Mouse (Mus musculus): ENCODE results near the gene Iqschfp.

Iqschfp gene

DNA sequence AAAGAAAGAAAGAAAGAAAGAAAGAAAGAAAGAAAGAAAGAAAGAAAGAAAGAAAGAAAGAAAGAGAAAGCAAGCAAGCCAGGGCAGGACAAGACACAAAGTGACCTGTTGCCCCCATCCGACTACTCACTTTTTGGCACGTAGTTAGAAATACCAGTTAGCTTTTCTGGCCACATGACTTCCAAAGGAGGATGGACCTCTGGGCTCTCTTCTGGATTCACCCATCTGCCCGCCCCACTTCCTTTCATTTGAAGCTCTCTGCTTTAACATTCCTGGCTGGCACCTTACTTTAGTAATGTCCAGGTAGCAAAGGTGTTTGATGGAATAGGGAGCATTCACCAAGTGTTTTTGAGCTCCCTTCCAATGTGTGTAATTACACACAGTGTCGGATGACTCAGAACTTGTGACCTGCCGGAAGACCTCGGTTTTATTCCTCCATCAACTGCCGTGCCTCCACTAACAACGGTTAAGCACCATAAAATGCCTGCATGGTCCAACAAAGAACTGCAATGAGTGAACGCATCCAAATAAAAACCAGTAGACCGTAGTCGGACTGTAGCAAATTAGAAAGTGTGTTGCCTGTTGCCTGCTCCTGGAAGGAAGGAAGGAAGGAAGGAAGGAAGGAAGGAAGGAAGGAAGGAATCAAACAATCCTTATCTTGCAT is 718.7 kb downstream of the Iqschfp start:
- peak; percentile 47 to 73 for DNase-seq

DNA sequence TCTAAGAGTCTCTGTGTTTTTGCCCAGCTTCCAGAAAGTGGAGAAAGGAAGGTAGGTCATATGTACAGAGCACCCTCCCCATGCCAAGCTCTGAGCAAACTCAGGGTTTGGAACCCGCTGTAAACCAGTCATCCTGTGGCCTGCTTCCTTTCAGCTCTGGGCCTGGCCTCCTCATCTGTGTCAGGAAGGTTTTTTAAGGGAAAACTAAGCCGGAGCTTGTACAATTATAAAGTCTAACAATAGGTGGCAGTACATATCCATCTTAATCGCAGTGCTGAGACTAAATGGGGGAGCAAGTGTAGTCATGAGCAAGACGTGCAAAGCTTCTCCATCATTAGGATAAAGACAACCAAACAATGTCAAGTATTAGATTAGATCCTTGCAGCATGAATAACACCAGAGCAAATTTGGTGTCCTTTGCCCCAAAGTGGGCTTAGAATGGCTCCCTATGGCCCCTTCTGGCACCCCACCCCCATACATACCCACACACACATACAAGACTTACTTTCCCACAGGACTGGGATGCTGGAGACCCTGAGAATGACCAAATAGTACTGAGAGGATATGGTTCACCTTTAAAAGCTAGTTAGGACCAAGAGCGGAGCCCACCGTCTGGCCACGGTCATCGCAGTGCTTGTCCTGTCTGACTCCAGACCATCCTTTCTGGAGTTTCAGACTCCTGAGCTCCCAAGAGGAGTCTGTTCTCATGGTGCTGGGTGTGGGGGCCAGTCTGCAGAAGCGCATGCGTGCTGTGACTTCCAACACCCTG is 723.2 kb downstream of the Iqschfp start:
- peak in 1 of 2 experiments; percentile 24 for DNase-seq

DNA sequence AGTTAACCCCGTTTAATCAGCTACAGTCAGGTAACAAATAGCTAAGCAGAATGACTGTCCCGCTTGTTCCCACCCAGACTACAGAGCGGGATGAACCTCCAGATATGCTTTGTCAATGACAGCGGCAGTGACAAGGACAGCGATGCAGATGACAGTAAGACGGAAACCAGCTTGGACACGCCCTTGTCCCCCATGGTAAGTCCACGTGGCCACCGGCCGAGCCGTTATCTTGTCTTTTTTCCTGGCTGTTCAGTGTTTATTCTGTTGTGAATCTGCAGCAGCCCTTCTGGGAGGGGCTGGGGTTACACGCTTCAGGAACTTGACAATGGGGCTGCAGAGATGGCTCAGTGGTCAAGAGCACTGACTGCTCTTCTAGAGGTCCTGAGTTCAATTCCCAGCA is 724.3 kb downstream of the Iqschfp start:
- no peak for DNase-seq

DNA sequence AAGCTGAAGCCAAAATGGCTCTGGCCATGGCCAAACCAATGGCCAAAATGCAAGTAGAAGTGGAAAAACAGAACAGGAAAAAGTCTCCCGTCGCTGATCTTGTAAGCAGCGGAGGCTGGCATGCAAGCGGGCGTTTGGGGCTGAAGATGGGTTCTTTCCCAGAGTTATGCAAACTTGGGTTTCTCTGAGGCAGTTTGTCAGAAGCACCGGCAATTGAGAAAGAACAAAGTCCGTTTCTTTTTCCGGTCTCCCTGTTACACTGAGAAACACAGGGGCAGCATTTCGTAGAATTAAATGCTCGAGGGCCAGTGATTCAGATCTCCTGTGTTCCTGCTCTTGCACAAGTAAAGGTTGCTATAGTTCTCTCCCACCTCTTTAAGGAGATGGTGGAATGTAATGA is 725.7 kb downstream of the Iqschfp start:
- DNase-seq: peak in 1 of 2 experiments; percentile 22

DNA sequence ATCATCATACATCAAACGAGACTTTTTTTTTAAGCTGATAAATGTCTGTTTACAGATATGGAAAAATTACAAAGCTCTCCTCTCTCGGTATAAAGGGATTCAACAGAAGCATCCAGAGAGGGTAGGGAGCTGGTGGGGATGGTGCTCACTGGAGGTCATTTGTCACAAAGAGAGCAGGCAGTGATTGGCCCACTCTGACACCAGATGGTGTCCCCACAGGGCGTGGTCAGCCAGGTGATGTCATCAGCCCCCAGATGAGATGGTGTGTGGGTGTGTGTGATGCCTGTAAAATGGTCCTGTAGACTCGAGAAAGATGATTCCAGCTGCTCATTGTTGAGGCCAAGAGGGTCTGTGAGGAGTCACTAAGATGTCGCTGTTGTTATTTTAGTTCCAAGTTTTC is 727.1 kb downstream of the Iqschfp start:
- DNase-seq: no peak

DNA sequence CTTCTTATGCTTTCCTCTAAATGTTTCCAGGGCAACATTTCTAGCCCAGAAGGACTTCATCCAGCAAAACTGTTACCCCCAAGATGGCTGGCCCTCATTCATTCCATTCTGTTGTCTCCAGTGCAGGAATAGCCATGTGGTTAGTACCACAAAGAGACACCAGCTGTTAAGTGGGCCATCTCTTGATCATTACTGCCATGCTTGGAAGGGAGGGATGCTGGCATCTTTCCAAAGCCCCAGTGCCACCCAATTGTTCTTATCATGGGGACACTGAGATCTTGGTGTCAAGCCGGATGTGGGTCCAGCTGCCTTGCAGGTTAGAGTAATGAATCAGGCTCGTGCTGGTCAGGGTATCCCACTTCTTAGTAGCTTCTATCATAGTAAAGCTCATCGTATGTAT is 729.9 kb downstream of the Iqschfp start:
- no peak for DNase-seq

DNA sequence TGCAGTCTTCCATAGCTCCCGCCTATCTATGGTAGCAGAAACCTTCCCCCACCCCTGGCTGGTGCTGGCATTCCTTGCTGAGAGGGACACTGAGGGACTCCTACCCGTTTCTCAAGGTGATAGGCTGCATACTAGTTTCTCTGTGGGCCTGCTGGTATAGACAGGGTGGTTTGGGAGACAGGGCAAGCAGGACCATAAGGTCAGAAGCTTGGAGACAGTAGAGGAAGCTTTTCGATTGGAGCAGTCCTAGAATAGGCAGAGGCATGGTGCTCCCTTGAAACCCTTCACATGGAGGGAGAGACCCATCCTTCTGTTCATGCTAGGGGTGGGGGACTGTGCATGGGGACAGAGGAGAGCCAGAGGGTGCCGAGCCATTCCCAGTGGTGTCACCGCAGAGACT is 731.0 kb downstream of the Iqschfp start:
- DNase-seq: no peak

DNA sequence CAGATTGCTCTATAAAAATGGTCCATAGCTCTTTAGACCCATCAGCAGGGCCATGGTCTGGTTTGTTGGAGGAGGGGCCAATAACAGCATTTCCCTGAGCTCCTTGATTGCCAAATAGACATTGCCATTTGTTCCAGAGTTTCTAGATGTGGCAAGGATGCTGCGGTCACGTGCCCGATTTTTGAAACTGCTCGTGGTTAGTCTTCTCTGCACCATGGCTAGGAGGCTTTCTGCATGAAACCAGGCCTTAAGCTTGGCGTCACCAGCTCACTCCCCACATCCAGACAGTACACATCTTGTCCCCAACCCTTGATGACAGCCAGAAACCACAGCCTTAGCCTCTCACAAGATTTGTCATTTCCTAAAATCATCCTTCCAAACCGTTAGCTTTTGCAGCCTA is 732.4 kb downstream of the Iqschfp start:
- no peak for DNase-seq

DNA sequence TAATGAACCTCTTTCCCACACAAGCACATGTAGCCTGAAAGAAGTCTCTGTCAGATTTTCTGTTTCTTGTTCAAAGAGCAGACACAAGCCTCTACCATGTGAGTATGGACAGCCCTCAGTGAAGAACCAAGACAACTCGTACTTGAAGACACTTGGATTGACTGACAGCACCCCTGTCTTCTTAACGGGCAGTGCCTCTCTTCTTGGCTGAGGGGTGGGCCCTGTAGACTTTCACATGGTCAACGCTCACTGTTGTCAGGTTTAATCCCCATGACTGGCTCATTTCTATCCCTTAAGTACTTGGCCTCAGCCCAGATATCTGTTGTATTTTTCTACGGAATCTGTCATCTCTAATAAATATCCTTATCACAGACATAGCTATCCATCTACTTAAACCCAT is 738.2 kb downstream of the Iqschfp start:
- no peak for DNase-seq

DNA sequence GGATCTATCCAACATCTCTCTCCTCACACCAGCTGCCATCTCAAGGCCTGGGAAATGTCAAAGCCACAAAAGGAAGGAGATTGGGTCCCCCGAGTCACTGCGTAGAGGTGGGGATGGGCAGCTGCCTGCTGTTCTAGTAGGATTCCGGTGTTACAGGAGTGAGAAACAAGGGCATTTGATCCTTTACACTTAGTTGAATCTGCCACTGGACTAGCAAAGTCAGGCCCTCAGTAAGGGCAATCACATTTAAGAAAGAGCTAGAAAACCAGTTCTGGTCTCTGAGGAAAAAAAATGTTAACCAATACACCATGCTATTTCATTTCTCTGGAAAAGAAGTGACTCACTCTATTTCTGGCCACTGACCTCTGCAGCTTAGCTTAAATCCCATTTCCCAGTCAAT is 738.8 kb downstream of the Iqschfp start:
- DNase-seq: no peak

DNA sequence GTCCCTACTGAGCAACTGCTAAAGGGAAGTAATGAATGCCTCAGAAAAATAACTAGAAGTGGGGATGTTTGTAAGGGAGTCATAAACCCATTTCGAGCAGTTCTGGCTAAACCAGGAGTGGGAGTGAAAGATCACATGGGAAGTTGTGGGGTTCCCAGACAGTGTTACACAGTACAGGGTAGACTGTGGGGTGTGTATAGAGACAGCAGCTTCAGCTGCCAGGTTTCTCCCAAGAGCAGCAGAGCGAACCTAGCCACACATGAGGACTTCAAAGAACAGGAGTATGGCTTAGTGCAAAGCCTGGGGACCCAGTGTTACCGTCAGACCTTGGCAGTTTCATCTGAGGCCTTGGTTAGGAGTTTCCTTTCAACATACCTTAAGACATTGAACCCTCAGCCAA is 740.7 kb downstream of the Iqschfp start:
- DNase-seq: no peak

DNA sequence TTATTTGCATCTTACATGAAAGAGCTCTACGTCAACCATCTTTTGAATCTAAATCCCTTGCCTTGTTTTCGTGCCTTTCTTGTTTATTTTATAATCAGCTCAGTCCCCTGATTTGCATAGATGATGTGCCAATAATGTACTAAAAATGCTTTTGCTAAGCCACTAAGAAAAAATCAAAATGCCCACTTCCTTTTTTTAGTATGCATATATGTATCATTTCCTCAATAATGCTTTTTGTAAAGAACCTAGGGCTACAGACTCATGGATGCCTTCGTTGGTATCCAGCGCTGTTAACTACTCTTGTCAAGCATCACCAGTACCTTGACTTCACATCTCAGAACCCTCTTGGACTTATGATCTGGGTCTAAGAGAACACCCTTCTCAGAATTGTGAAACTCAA is 741.5 kb downstream of the Iqschfp start:
- DNase-seq: no peak

DNA sequence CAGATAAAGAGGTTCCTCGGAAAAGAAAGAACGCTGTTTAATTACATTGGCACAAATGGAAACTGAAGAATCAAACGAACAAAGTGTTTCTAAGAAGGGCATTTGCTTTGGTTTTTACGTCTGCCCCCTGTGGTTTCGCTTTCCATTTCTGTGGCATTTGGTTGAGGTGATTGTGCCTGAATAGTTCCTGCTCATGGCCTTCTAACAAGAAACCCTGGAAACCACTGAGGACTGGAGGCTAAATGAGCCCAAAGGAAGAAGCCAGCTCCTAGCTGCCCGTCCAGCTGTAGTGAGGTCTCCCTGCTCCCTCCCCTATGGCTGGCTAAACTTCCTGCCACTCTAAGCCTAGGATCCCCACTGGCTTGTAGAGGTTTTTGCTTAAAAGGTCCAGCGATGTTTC is 745.9 kb downstream of the Iqschfp start:
- DNase-seq: no peak

DNA sequence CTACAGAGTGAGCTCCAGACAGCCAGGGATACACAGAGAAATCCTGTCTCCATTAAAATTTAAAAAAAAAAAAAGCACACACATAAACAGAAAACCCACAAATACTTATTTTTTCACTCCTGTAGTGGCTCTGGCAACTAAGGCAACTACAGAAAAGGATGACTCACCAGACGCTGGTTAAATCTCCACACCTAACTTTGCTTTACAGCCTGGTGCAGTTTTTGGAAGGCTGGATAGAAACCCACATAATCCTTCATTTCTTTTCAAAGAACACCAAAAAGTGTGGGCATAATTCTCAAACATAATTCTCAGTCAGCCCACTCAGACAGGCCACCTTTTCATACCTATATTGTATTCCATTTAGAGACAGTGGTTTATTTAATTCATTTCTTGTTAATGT is 746.7 kb downstream of the Iqschfp start:
- DNase-seq: no peak

DNA sequence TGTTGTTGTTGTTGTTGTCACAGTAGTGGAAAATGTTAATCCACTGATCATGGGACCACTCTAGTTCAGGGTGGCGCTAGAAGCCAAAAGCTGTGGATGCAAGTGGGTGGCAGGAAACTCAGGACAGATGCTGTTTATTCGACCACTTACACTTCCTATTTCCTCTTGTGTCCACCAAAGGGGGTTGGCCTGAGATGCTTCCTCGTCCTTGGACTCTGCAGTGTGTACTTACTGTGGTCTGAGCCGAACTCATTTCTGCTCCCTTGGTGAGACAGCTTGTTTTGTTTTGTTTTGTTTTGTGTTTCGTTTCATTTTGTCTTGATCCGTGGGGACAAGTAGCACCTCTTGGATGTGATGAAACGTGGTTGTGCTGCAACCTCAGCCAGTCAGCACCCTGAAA is 750.9 kb downstream of the Iqschfp start:
- no peak for DNase-seq

DNA sequence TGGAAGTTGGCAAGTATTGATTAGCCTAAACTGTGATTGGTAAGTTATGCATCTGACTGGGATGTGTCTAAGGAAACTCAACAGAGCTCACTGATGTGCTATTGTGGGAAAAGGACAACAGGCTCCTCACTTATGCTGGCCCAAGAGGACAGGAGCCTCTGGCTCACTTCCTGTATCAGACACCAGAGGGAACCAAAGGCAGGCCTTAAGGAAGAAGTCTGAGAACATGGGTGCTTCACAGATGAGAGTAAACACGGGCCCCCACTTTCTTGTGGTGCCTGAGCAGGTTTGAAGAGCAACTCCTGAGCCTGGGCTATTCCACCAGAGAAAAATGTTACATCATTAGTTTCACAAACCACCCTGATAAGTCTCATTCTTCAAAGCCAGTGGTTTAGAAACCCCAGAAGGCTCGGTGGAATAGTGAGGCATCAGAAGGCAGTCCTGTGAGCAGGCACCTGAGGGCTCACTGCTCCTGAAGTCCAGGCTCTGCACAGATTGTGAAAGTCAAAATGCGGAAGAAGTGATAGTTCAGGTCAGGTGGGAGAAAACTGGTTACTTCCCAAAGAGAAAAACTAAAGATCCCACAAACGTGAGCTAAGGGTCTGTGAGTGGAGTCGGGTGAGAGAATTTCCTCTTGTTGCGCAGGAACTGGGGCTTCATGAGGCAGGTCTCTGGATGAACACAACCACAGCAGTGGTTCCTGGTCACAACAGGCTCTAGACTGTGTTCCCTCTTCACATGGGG is 754.5 kb downstream of the Iqschfp start:
- DNase-seq: no peak

DNA sequence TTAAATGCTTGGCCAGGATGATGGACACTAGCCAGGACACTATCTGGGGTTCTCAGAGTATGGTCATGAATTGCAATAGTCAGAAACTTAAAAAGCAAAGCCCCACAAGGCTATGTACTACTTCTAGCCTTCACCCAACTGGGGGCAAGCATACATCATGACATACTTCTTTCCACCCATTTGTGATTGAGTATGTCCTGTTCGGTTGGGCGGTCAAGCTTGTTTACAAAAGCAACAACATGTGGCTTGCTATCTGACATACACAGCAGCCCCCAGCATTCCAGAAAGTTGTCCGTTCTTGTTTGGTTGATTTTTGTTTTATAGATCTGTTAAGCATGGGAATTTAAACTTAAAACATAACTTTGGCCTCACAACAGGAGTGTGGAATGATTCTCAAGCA is 755.2 kb downstream of the Iqschfp start:
- DNase-seq: no peak

DNA sequence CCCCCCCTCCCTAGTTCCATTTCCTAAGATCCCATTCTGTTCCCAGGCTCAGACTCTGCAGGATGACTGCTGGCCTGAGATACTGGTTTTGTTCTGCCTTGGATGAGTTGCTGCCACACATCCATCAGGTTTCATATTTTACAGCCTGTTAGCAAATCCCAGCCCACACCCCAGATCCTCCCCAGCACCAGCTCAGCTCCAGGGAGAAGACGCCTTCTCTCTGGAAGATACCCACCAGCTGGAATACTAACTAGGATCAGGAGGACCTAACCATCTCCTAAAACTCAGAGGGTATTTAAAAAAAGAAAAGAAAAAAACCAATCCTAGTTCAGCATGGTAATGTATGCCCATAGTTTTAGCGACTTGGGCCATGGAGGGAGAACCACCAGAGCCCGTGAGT is 758.2 kb downstream of the Iqschfp start:
- no peak for DNase-seq

DNA sequence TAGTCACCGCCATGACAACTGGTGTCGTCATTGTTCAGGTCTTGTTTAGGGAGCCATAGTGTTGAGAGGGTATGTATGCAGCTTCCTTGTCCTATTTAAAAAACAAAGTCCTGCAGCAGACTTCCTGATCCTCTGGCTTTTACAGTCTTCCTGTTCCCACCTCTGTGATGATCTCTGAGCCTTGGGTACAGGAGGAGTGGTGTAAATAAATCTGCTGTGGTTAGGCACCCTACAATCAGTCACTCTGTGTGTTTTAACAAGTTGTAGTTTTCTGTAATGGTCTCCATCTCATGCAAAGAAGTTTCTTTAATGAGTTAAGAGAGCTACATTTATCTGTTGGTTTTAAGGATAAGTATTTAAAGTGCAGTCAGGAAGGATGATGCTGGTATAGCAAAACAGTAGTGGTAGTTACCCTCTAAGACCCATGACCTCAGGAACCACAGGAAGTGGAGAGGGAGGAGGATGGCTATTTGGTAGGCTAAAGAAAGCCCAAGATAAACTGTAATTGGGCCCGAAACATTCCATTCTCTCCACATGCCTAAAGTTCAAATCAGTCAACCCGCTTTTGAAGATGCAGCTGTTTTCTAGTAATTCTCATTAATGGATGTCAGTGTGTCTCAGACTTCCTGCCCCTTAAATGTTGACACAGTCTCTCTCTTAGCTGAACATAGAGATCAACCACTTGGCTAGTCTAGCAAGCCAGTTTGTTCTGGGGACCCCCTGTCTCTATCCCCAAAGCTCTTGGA is 764.7 kb downstream of the Iqschfp start:
- no peak for DNase-seq

DNA sequence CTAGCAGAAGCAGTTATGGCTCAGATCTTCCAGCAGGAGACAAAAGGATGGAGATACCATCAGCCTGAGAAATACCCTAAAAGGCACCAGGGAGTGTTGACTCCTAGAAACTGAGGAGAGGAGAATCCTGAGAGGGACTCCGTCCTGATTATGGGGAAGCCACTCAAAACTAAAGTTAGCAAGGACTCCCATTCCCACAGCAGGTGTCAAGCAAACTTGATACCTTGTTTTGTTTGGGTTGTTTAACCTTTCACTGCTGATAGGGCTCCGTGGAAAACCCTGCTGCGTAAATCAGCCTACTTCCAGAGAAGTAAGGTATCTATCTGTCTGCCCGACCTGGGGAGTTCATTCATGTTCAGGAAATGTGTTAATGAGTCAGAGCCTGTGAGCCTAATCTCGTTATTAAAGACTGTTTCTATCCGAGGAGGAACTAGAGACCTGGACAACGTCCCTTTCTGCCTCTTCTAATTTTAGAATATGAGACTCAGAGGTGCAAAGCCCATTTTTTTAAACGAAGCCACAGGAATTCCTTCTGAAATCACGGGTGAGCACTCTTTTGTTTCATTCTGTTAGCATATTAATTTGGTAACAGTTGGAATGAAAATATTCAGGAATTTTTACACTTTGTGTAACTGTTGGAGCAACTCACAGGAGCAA is 765.7 kb downstream of the Iqschfp start:
- no peak for DNase-seq

DNA sequence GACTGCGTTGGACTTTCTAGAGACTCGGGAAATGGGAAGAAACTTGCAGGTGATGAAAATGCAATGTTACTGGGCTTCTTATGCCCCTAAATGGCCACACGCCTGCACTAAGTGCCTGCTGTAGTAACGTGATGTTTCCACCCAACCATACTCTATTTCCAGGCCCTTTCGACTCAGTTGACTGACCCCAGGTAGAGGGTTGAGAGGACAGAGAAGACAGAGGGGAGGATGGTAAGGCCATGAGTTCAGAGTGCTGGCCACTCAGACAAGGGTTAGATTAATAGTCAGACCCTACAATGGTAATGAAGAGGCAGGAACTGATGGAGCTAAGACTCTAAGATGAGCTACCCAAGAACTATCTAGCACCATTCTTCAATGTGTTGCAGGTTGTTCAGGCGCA is 768.0 kb downstream of the Iqschfp start:
- no peak for DNase-seq

DNA sequence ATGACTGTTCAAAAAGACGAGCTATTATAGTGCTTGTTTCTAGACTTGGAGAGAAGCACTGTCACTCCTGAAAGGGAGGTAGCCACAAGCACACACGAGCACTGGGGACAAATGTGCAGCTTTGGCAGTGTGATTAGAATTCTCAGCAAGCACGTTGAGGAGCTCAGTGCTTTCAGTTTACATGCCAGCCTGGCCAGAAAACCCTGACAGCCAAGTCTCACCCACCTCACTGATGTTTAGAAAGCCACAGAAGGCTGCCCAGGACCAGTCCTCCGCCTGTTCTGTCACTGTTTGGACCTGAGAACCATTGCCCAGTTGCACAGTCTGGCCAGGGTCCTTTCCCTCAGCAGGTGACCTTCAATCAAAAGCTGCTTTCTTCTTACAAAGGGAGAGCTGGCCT is 768.5 kb downstream of the Iqschfp start:
- DNase-seq: no peak

DNA sequence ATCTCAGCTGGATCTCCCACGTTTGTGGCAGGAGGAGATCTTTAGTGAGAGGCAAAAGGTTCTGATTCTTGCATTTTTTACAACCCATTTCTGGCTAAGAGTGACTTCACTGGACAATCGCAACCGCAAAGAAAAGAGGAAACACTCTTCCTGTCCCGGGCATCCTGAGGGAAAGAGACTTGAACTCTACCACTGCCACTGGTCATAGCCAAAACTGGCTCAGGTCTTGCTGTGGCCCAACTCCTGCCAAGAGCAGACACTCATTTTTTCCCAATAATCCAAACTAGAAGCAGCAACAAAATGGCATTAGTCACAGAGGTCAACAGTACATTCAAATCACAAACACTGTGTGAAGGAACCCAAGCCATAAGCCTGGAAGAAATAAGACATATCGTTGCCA is 770.4 kb downstream of the Iqschfp start:
- no peak for DNase-seq

Measured in kidney, adult 8-10 months (tissue).